Mouse (Mus musculus): ENCODE measurements around the gene Ppp1r16b. TPM values are rescaled to one million over a fixed set of nuclear protein-coding genes. Genes with fewer than 3 reads are reported as not detected.

Ppp1r16b gene
- total and polyA plus RNA-seq, 3 experiments, result under 0.01 to 0.67 TPM; not detected in 1

DNA sequence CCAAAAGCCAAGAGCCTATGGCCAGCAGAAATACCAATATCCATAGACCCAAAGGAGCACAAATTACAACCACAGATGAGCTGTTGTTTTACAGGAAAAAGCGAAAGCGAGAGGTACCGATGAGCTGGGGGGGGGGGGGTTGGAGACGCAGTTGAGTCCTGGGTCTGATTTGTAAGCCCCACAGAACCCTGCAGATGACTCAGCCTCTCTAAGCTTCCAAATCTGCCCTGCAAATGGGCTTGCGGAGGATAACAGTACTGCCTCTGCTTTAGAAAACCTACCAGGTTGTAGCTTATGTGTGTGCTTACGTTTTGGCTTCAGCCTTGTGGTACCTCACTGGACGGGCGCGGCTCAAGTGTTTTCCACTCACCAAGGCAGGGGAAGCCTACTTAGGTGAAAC is 36.3 kb downstream of the Ppp1r16b start:
- DNase-seq (ENCODE audit: low read depth, low spot score), result no peak
- H3K27ac ChIP-seq (ENCODE audit: control insufficient read depth, low read depth, low read length), result no peak overlapping the region
- no peaks in the 10 kb centered on the region for H3K36me3 ChIP-seq (ENCODE audit: control insufficient read depth in 1 of 2, insufficient read depth in 2 of 2, low read length in 2 of 2)
- H3K27me3 ChIP-seq (ENCODE audit: control insufficient read depth in 1 of 2, insufficient read depth in 2 of 2, low read length in 2 of 2), result peaks cover 0 to 2% of the 10 kb centered on the region in 2 experiments; a peak in 2 of 4 replicates
- H3K4me3 ChIP-seq (ENCODE audit: control insufficient read depth in 1 of 2, insufficient read depth in 1 of 2, low read depth in 2 of 2, low read length in 2 of 2), result no peak overlapping the region
- H3K9me3 ChIP-seq (replicated peaks; ENCODE audit: insufficient read depth, low read length), result no peaks in the 10 kb centered on the region
- H3K4me1 ChIP-seq (ENCODE audit: control insufficient read depth in 1 of 2, insufficient read depth in 2 of 2, low read length in 2 of 2), result no peaks in the 10 kb centered on the region
- no peak overlapping the region for H3K9ac ChIP-seq (ENCODE audit: control insufficient read depth, low read depth, low read length, poor library complexity, severe bottlenecking)
- TF ChIP-seq NRF1 (IDR thresholded peaks at IDR 0.05; ENCODE audit: insufficient read depth, low read depth, low read length, poor library complexity, severe bottlenecking) (no peak), ELF1 (IDR thresholded peaks at IDR 0.05; ENCODE audit: low read depth, low read length) (no peak), JUND (IDR thresholded peaks at IDR 0.05; ENCODE audit: low read depth, low read length) (no peak), MYB (IDR thresholded peaks at IDR 0.05; ENCODE audit: low read depth, low read length) (no peak), MAX (IDR thresholded peaks at IDR 0.05; ENCODE audit: low read length) (no peak), TAL1 (IDR thresholded peaks at IDR 0.05; ENCODE audit: low read length) (no peak), MYC (IDR thresholded peaks at IDR 0.05; ENCODE audit: low read depth, low read length) (no peak), SIN3A (IDR thresholded peaks at IDR 0.05; ENCODE audit: low read length) (no peak), NELFE (IDR thresholded peaks at IDR 0.05; ENCODE audit: low read depth, low read length) (no peak)
- no peaks in the 10 kb centered on the region for H3K79me2 ChIP-seq (ENCODE audit: control insufficient read depth, insufficient read depth, low read length, poor library complexity)

DNA sequence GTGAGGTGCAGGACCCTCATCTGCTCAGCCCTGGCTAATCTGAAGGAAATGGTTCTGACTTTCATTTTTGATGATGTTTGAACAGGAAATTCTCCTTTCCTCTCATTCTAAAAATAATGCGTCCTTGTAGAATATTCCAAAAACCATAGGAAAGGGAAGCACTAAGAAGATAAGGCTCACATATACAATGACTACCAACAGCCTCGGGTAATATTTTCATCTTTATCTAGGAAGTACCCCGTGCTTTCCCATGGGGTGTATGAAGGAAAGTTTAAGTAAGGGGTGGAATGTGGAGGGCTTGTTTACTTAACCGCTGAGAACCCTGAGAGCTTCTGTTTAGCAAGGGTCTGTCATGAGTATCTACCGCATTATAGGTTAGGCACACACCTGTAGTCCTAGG is 37.0 kb downstream of the Ppp1r16b start:
- H3K79me2 ChIP-seq (ENCODE audit: control insufficient read depth, insufficient read depth, low read length, poor library complexity), result no peaks in the 10 kb centered on the region
- no peak overlapping the region for H3K27ac ChIP-seq (ENCODE audit: control insufficient read depth, low read depth, low read length)
- H3K9ac ChIP-seq (ENCODE audit: control insufficient read depth, low read depth, low read length, poor library complexity, severe bottlenecking), result no peak overlapping the region
- no peak overlapping the region for H3K4me3 ChIP-seq (ENCODE audit: control insufficient read depth in 1 of 2, insufficient read depth in 1 of 2, low read depth in 2 of 2, low read length in 2 of 2)
- no peak for DNase-seq (ENCODE audit: low read depth, low spot score)
- no peaks in the 10 kb centered on the region for H3K4me1 ChIP-seq (ENCODE audit: control insufficient read depth in 1 of 2, insufficient read depth in 2 of 2, low read length in 2 of 2)
- TF ChIP-seq POLR2AphosphoS5 (IDR thresholded peaks at IDR 0.05; ENCODE audit: borderline replicate concordance, low read depth, low read length), result no peak
- TF ChIP-seq TBP (IDR thresholded peaks at IDR 0.05; ENCODE audit: low read depth, low read length), result no peak
- no peak for TF ChIP-seq SIN3A (IDR thresholded peaks at IDR 0.05; ENCODE audit: low read length)
- TF ChIP-seq USF1 (IDR thresholded peaks at IDR 0.05; ENCODE audit: low read depth, low read length), result no peak
- no peaks in the 10 kb centered on the region for H3K9me3 ChIP-seq (replicated peaks; ENCODE audit: insufficient read depth, low read length)
- H3K27me3 ChIP-seq (ENCODE audit: control insufficient read depth in 1 of 2, insufficient read depth in 2 of 2, low read length in 2 of 2), result peaks cover 0 to 2% of the 10 kb centered on the region in 2 experiments; a peak in 2 of 4 replicates
- no peaks in the 10 kb centered on the region for H3K36me3 ChIP-seq (ENCODE audit: control insufficient read depth in 1 of 2, insufficient read depth in 2 of 2, low read length in 2 of 2)

DNA sequence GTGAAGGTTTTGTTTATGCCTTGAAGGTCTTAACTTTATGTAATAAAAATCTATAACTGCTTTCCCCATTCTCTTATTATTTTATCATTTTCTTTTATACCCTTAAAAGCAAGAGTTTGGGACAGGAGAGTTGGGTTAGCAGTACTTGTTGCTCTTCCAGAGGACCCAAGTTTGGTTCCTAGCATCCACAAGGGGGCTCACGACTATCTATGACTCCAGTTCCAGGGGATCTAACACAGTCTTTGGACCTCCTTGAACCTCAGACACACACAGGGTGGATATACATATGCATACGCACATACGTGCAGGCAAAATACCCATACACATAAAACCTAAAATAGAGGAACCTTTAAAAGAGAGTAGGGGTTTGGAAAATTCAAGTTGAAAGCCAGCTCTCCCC is 39.5 kb downstream of the Ppp1r16b start:
- Histone ChIP-seq H3K9ac (ENCODE audit: control insufficient read depth, low read depth, low read length, poor library complexity, severe bottlenecking) (no peak overlapping the region), H3K27ac (ENCODE audit: control insufficient read depth, low read depth, low read length) (no peak overlapping the region), H3K27me3 (ENCODE audit: control insufficient read depth in 1 of 2, insufficient read depth in 2 of 2, low read length in 2 of 2) (peaks cover 0 to 2% of the 10 kb centered on the region in 2 experiments; a peak in 2 of 4 replicates), H3K4me3 (ENCODE audit: control insufficient read depth in 1 of 2, insufficient read depth in 1 of 2, low read depth in 2 of 2, low read length in 2 of 2) (no peak overlapping the region), H3K36me3 (ENCODE audit: control insufficient read depth in 1 of 2, insufficient read depth in 2 of 2, low read length in 2 of 2) (no peaks in the 10 kb centered on the region), H3K4me1 (ENCODE audit: control insufficient read depth in 1 of 2, insufficient read depth in 2 of 2, low read length in 2 of 2) (no peaks in the 10 kb centered on the region), H3K79me2 (ENCODE audit: control insufficient read depth, insufficient read depth, low read length, poor library complexity) (no peaks in the 10 kb centered on the region), H3K9me3 (replicated peaks; ENCODE audit: insufficient read depth, low read length) (no peaks in the 10 kb centered on the region)
- TF ChIP-seq CTCF (IDR thresholded peaks at IDR 0.05 in 2 of 3, conservative IDR thresholded peaks at IDR 0.05 in 1 of 3; ENCODE audit: control insufficient read depth in 1 of 3, insufficient read depth in 1 of 3, low read depth in 2 of 3, low read length in 3 of 3, poor library complexity in 1 of 3, severe bottlenecking in 1 of 3) (peak in 1 of 3 experiments; percentile 5; a peak in 1 of 6 replicates), BHLHE40 (IDR thresholded peaks at IDR 0.05; ENCODE audit: borderline replicate concordance, low read depth, low read length) (no peak), MAFK (IDR thresholded peaks at IDR 0.05; ENCODE audit: borderline replicate concordance, low read depth, low read length) (no peak), JUND (IDR thresholded peaks at IDR 0.05; ENCODE audit: low read depth, low read length) (no peak), E2F4 (IDR thresholded peaks at IDR 0.05; ENCODE audit: borderline replicate concordance, low read depth, low read length) (no peak), MEF2A (IDR thresholded peaks at IDR 0.05; ENCODE audit: extremely low read depth, insufficient replicate concordance, low read depth, low read length, poor library complexity, severe bottlenecking) (no peak)
- no peak for DNase-seq (ENCODE audit: low read depth, low spot score)
